Mouse (Mus musculus) embryonic facial prominence, embryonic 14.5 days (tissue): ENCODE data around the gene Qdpr. TPM values are rescaled to one million over a fixed set of nuclear protein-coding genes. Genes with fewer than 3 reads are reported as not detected.

Source experiments
- ATAC-seq: fragments of 200-750 bp; cut with Nextera tagmentation; 2 replicates; pipeline ENCODE4 v1.8.0; 2017; ENCODE audit warnings: low read depth, moderate number of reproducible peaks, moderate TSS enrichment
- DNase-seq: peaks from one replicate; pipeline ENCODE4 v3.0.0-alpha.2; 2015; ENCODE audit warnings: low spot score
- H3K27ac ChIP-seq: fragments of 300-500 bp; sonication (generic); replicated peaks from 2 replicates; pipeline ENCODE4 v1.5.1; 2014; ENCODE audit warnings: low read depth, mild to moderate bottlenecking, low read length, moderate library complexity
- H3K27me3 ChIP-seq: fragments of 300-500 bp; sonication (generic); replicated peaks from 2 replicates; pipeline ENCODE4 v1.6.1; 2014; ENCODE audit warnings: low read length; ENCODE audit not compliant: control insufficient read depth, insufficient read depth
- H3K36me3 ChIP-seq: fragments of 300-500 bp; sonication (generic); 2 replicates; pipeline ENCODE4 v1.6.1; 2014; ENCODE audit warnings: low read length, mixed read lengths; ENCODE audit not compliant: control insufficient read depth, insufficient read depth
- H3K4me1 ChIP-seq: fragments of 300-500 bp; sonication (generic); 2 replicates; pipeline ENCODE4 v1.6.1; 2014; ENCODE audit warnings: antibody characterized with exemption, low read length; ENCODE audit not compliant: control insufficient read depth, insufficient read depth
- H3K4me2 ChIP-seq: fragments of 300-500 bp; sonication (generic); 2 replicates; pipeline ENCODE4 v1.6.1; 2014; ENCODE audit warnings: low read depth, mild to moderate bottlenecking, low read length, moderate library complexity, mixed read lengths
- H3K4me3 ChIP-seq: fragments of 300-500 bp; sonication (generic); 2 replicates; pipeline ENCODE4 v1.5.1; 2014; ENCODE audit warnings: low read depth, mild to moderate bottlenecking, low read length
- H3K9ac ChIP-seq: fragments of 300-500 bp; sonication (generic); 2 replicates; pipeline ENCODE4 v1.6.1; 2014; ENCODE audit warnings: low read depth, mild to moderate bottlenecking, low read length, moderate library complexity, mixed read lengths
- H3K9me3 ChIP-seq: fragments of 300-500 bp; sonication (generic); 2 replicates; pipeline ENCODE4 v1.6.1; 2016; ENCODE audit warnings: low read length; ENCODE audit not compliant: control insufficient read depth
- WGBS: fragments of 180-500 bp; shearing (Covaris S2); extraction: QIAGEN DNeasy Blood & Tissue Kit; methylation state at CpG from one replicate; pipeline ENCODE4 v1.1.7; 2014; 5-methylcytosine and 5-hydroxymethylcytosine counted together
- polyA plus RNA-seq: library from polyadenylated mRNA; unstranded; fragments of >200 nt; fragmentation: Nextera tagmentation; extraction: Ambion mirVana; gene quantifications from 2 replicates; pipeline ENCODE4 v1.2.1, GENCODE M21; 2014

Gene Qdpr
- 122 and 125 TPM in 2 replicates for polyA plus RNA-seq

- 0 out of 2 replicates have a peak, but pooled peaks cover 5% of the 10 kb centered on the region for H3K36me3 ChIP-seq
- peak within 1 kb of the TSS; percentile 69 for H3K4me3 ChIP-seq
- H3K9me3 ChIP-seq, result no peaks in the 10 kb centered on the region
- H3K27me3 ChIP-seq, result no peaks in the 10 kb centered on the region
- under 1% methylated on average over 56 of the region's 70 CpGs for WGBS
- ATAC-seq (peak; percentile 99), DNase-seq (peak; percentile 100)
- H3K4me2 ChIP-seq, result peak within 1 kb of the TSS; percentile 88
- peak within 1 kb of the TSS; percentile 74; the same call in 1 of the 2 replicates for H3K27ac ChIP-seq
- H3K9ac ChIP-seq, result peak within 1 kb of the TSS; percentile 71
- H3K4me1 ChIP-seq, result peaks cover 12% of the 10 kb centered on the region; the same call in 1 of the 2 replicates
Observed at GRCm38 (mm10) chr5:45449831-45450716, at the start of gene Qdpr. TSS of gene Qdpr (minus strand) at chr5:45450236.

DNA sequence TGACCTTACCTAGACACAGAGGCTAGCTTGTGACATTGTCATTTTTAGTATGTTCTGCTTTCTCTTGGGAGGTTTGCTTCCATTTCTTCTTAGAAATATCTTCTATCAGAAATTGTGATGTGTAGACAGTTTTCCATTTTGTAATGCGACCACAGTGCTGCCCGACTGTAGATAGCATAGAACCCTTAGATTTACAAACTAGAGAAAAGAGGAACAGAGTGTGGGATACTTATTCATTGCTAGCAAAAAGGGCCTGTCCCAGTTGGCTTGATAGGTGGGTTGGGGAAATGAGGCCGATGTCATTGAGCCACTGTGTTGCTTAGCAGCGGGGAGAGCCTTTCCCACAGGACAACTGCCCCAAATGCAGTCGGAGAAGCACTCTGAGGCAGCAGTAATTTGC lies 47.5 kb upstream of the Qdpr start:
- H3K9me3 ChIP-seq, result no peaks in the 10 kb centered on the region
- DNase-seq, result no peak
- peaks cover 8% of the 10 kb centered on the region for H3K4me1 ChIP-seq
- no peaks in the 10 kb centered on the region for H3K27me3 ChIP-seq
- H3K4me3 ChIP-seq, result no peak overlapping the region
- WGBS, result 90% methylated on average over 5 of the region's 5 CpGs
- peaks cover 57% of the 10 kb centered on the region for H3K36me3 ChIP-seq
- no peak overlapping the region for H3K4me2 ChIP-seq
- no peak overlapping the region for H3K27ac ChIP-seq
- no peak overlapping the region for H3K9ac ChIP-seq
- ATAC-seq, result no peak

GRCm38 (mm10) chr5:45496930-45497550 lies 47.0 kb upstream of the Qdpr start:
- ATAC-seq (no peak), DNase-seq (no peak)
- H3K4me3 ChIP-seq, result no peak overlapping the region
- H3K27ac ChIP-seq, result no peak overlapping the region
- peaks cover 8% of the 10 kb centered on the region for H3K4me1 ChIP-seq
- no peak overlapping the region for H3K4me2 ChIP-seq
- H3K9ac ChIP-seq, result no peak overlapping the region
- H3K36me3 ChIP-seq, result peaks cover 52% of the 10 kb centered on the region
- no peaks in the 10 kb centered on the region for H3K27me3 ChIP-seq
- H3K9me3 ChIP-seq, result no peaks in the 10 kb centered on the region
- WGBS, result 80% methylated on average over 12 of the region's 12 CpGs

DNA sequence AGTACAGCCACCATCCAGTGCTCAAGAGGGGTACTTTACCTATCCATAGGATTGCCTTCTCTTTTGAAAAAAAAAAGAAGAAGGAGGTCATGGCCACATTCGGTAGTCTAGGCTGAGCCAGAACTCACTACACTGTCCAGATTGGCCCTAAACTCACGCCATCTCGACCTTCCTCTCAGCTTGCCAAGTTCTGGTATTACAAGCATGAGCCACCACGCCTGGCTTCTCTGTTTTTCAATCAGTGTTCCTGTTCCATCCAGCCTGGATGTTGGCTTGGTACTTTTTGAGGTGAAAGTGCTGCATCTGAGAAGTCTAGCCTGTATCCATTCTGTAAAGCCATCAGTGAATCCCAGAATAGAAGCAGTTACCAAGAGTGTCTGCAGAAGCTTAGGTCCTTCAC lies 46.4 kb upstream of the Qdpr start:
- Histone ChIP-seq H3K4me2 (no peak overlapping the region), H3K9me3 (no peaks in the 10 kb centered on the region), H3K27ac (no peak overlapping the region), H3K9ac (no peak overlapping the region), H3K36me3 (peaks cover 47% of the 10 kb centered on the region), H3K4me3 (no peak overlapping the region), H3K4me1 (peaks cover 8% of the 10 kb centered on the region), H3K27me3 (no peaks in the 10 kb centered on the region)
- DNase-seq (no peak), ATAC-seq (no peak)
- 87% methylated on average over 4 of the region's 4 CpGs for WGBS

DNA sequence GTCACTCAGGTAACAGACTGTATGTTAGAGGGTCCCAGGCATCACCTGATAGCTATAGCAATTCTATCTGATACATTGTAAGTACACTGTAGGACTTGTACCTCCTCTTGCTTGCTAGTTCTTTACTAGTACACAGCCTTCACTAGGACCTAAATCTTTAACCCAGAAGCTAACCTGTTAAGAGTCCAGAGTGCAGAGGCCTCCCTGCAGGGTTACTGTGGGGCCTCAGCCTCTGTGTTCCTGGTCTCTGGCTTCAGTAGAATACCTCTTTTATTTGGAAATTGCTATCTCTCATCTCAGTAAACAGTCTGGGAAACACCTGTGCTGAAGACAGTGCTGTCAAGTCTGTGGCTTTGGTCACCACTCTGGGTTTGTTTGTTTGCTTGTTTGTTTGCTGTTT lies 46.0 kb upstream of the Qdpr start:
- no peak overlapping the region for H3K4me2 ChIP-seq
- no peak overlapping the region for H3K27ac ChIP-seq
- no peak for ATAC-seq
- peaks cover 44% of the 10 kb centered on the region for H3K36me3 ChIP-seq
- H3K4me3 ChIP-seq, result no peak overlapping the region
- no peaks in the 10 kb centered on the region for H3K27me3 ChIP-seq
- no peaks in the 10 kb centered on the region for H3K9me3 ChIP-seq
- peaks cover 8% of the 10 kb centered on the region for H3K4me1 ChIP-seq
- DNase-seq, result no peak
- H3K9ac ChIP-seq, result no peak overlapping the region

GRCm38 (mm10) chr5:45495429-45495975 lies 45.5 kb upstream of the Qdpr start:
- Histone ChIP-seq H3K4me2 (no peak overlapping the region), H3K36me3 (peaks cover 39% of the 10 kb centered on the region), H3K9ac (no peak overlapping the region), H3K4me3 (no peak overlapping the region), H3K27me3 (no peaks in the 10 kb centered on the region), H3K9me3 (no peaks in the 10 kb centered on the region), H3K27ac (no peak overlapping the region), H3K4me1 (peaks cover 8% of the 10 kb centered on the region)
- WGBS, result 82% methylated on average over 3 of the region's 3 CpGs
- no peak for ATAC-seq
- DNase-seq, result no peak

- H3K9ac ChIP-seq, result peak overlapping the region; percentile 87
- H3K4me1 ChIP-seq, result peaks cover 8% of the 10 kb centered on the region
- peak overlapping the region; percentile 81 for H3K4me2 ChIP-seq
- no peak for DNase-seq
- no peak for ATAC-seq
- no peak overlapping the region for H3K27ac ChIP-seq
- 61% methylated on average over 9 of the region's 9 CpGs for WGBS
- no peaks in the 10 kb centered on the region for H3K27me3 ChIP-seq
- H3K4me3 ChIP-seq, result peak overlapping the region; percentile 87
- H3K9me3 ChIP-seq, result no peaks in the 10 kb centered on the region
- H3K36me3 ChIP-seq, result peaks cover 29% of the 10 kb centered on the region
Observed at GRCm38 (mm10) chr5:45494093-45494755, 44.2 kb upstream of the Qdpr start.
